Mouse (Mus musculus) kidney, embryonic 14.5 days (tissue): Measurements from ENCODE around the gene Ikbke. TPM values are rescaled to one million over a fixed set of nuclear protein-coding genes. Genes with fewer than 3 reads are reported as not detected.

Experiments used
- ATAC-seq: fragments of 200-750 bp; cut with Nextera tagmentation; 2 replicates; pipeline ENCODE4 v1.8.0; 2017; ENCODE audit warnings: moderate number of reproducible peaks, mild to moderate bottlenecking, moderate TSS enrichment, moderate library complexity; ENCODE audit not compliant: low FRiP score, low TSS enrichment
- H3K27ac ChIP-seq: fragments of 300-500 bp; sonication (generic); 2 replicates; pipeline ENCODE4 v1.5.1; 2014; ENCODE audit warnings: low read depth, mild to moderate bottlenecking, low read length, moderate library complexity, mixed read lengths
- H3K27me3 ChIP-seq: fragments of 300-500 bp; sonication (generic); 2 replicates; pipeline ENCODE4 v1.6.1; 2014; ENCODE audit warnings: mild to moderate bottlenecking, low read length; ENCODE audit not compliant: control insufficient read depth, insufficient read depth
- H3K36me3 ChIP-seq: fragments of 300-500 bp; sonication (generic); 2 replicates; pipeline ENCODE4 v1.6.1; 2014; ENCODE audit warnings: low read length, mixed read lengths; ENCODE audit not compliant: control insufficient read depth, insufficient read depth
- H3K4me1 ChIP-seq: fragments of 300-500 bp; sonication (generic); 2 replicates; pipeline ENCODE4 v1.6.1; 2014; ENCODE audit warnings: low read length, mixed read lengths; ENCODE audit not compliant: control insufficient read depth, insufficient read depth
- H3K4me2 ChIP-seq: fragments of 300-500 bp; sonication (generic); replicated peaks from 2 replicates; pipeline ENCODE4 v1.6.1; 2014; ENCODE audit warnings: low read depth, mild to moderate bottlenecking, low read length
- H3K4me3 ChIP-seq: fragments of 300-500 bp; sonication (generic); 2 replicates; pipeline ENCODE4 v1.5.1; 2014; ENCODE audit warnings: mild to moderate bottlenecking, low read length
- H3K9ac ChIP-seq: fragments of 300-500 bp; sonication (generic); 2 replicates; pipeline ENCODE4 v1.6.1; 2014; ENCODE audit warnings: low read depth, mild to moderate bottlenecking, low read length, moderate library complexity
- H3K9me3 ChIP-seq: fragments of 300-500 bp; sonication (generic); 2 replicates; pipeline ENCODE4 v1.6.1; 2016; ENCODE audit warnings: low read length; ENCODE audit not compliant: control insufficient read depth
- WGBS: fragments of 180-500 bp; shearing (Covaris S2); extraction: QIAGEN DNeasy Blood & Tissue Kit; methylation state at CpG from one replicate; pipeline ENCODE4 v1.1.7; 2014; 5-methylcytosine and 5-hydroxymethylcytosine counted together
- polyA plus RNA-seq: library from polyadenylated mRNA; unstranded; fragments of >200 nt; fragmentation: Nextera tagmentation; extraction: Ambion mirVana; gene quantifications from 2 replicates; pipeline ENCODE4 v1.2.1, GENCODE M21; 2014

The Ikbke gene
- polyA plus RNA-seq, 1 experiment from 2014 or later = 2.9 TPM

DNA sequence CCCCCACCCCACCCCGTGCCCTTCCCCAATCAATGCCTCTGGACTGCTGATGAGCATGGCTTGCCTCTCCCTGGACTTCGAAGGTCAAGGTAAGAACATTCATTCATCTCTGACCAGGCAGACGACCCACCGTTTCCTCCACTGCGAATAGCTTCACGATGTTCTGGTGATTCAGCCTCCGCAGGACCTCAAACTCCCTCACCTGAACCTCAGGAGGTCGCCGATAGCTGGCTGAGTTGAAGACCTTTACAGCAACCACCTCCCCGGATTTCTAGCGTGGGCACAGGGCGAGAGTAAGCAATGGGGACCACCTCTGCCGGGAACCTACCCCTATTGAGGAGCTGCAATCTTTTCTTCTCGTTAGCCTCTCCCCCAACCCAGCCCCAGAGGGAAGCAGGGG lies 3.8 kb downstream of the Ikbke start:
- Histone ChIP-seq H3K4me1 (peaks cover 8% of the 10 kb centered on the region), H3K36me3 (no peaks in the 10 kb centered on the region), H3K9ac (no peak overlapping the region), H3K4me3 (no peak overlapping the region), H3K4me2 (no peak overlapping the region), H3K27ac (no peak overlapping the region), H3K27me3 (no peaks in the 10 kb centered on the region), H3K9me3 (no peaks in the 10 kb centered on the region)
- 74% methylated on average over 14 of the region's 14 CpGs for WGBS
- ATAC-seq = no peak

DNA sequence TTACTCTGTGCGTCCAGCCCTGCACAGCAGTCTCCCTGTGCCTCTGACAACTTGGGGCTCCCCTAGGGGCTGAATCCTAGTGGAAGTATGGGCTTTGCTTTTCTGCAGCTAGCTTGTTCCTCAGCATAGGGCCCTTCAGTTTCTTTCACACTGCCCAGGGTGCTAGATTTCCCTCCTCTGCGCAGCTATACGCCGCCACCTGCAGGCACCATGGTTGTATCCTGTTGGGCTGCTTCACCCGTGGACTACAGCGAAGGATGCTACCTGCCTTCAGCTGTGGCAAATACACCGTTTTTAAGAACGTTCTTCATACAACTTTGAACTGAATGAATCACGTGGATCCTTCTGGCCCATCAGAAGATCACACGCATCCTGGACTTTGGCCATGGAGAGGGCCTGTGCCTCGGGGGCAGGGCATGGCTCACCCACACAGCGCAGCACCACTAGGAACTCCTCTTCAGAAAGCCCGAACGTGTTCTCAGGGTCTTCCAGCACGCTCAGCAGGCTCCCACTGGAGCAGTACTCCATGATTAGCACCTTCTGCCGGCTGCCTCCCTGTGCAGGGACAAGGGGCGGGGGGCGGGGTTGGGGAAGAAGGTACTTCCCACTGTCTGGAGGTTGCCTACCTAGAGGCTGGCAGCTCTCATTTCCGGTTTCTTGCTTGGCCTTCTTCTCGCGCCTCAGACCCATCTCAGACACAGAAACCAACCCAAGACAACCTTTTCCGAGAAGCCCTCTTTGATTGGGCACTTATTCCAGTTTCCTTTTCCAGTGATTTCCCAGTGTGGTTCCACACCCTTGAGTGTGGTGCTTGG lies 4.5 kb downstream of the Ikbke start:
- H3K9ac ChIP-seq = no peak overlapping the region
- ATAC-seq = peak; percentile 37; the same call in 1 of the 2 replicates
- H3K4me2 ChIP-seq = no peak overlapping the region

DNA sequence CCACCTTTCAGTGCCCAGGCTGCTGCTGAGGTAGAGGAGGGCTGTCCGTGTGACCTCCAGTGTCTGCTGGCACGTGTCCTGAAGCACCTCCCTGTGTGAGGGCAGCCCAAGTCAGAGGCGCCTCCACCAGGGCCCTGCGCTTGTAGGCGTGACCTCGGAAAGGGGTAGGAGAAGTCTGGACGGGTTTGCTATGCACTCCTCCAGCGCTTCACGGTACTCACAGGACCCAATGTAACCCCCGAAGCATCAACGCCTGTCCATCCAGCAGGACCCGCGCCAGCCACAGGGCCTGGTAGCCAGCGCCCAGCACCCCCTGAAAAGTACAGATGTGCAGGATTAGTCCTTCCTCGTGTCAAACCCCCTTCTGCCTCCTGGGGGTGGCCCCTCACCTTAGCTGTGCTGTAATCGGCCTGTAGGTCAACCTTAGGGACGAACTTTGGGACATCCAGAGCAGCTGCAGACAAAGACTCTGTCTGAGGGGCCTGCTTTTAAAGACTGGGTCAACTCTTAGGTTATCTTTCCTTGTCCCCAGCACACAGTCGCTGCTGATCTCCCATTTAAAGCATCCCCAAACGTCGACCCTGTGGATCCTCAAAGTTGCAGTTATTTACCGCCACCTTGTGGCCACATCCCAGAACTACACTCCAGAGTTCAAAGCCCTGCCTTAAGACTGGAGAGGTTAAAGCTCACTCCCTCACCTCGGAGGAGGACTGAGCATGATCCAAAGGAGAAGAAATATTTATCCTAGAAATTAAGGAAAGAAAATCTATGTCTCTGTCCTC lies 9.4 kb downstream of the Ikbke start:
- Histone ChIP-seq H3K4me1 (no peaks in the 10 kb centered on the region), H3K9ac (no peak overlapping the region), H3K4me2 (no peak overlapping the region), H3K36me3 (no peaks in the 10 kb centered on the region), H3K27ac (no peak overlapping the region), H3K9me3 (no peaks in the 10 kb centered on the region), H3K27me3 (no peaks in the 10 kb centered on the region), H3K4me3 (no peak overlapping the region)
- WGBS = 41% methylated on average over 22 of the region's 22 CpGs
- ATAC-seq = peak; percentile 17; the same call in 1 of the 2 replicates

More for the DNA sequence above, 4.5 kb downstream of the Ikbke start:
- Histone ChIP-seq H3K9me3 (no peaks in the 10 kb centered on the region), H3K27me3 (no peaks in the 10 kb centered on the region), H3K4me3 (no peak overlapping the region), H3K4me1 (peaks cover 8% of the 10 kb centered on the region), H3K36me3 (no peaks in the 10 kb centered on the region), H3K27ac (no peak overlapping the region)
- 42% methylated on average over 22 of the region's 22 CpGs for WGBS

DNA sequence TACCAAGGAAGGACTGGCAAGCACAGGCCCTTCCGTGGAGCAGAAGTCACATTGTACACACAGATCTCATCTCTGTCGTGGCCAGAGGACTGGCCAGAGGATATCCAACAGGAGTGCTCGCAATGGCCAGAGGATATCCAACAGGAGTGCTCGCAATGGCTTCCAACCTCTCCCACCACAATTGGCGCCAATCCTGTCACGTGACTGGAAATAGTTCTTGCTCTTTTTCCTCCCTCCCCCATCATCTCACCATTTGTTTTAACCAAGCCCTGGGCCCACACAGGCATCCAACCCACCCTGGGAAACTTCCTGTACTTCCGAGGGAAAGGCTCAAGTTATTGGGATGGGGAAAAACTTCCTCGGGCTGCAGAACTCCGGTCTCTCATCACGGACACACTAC lies 10.6 kb downstream of the Ikbke start:
- Histone ChIP-seq H3K4me3 (no peak overlapping the region), H3K4me2 (no peak overlapping the region), H3K27me3 (no peaks in the 10 kb centered on the region), H3K36me3 (no peaks in the 10 kb centered on the region), H3K27ac (no peak overlapping the region), H3K9ac (no peak overlapping the region), H3K4me1 (no peaks in the 10 kb centered on the region), H3K9me3 (no peaks in the 10 kb centered on the region)
- WGBS = 84% methylated on average over 10 of the region's 10 CpGs
- no peak for ATAC-seq

DNA sequence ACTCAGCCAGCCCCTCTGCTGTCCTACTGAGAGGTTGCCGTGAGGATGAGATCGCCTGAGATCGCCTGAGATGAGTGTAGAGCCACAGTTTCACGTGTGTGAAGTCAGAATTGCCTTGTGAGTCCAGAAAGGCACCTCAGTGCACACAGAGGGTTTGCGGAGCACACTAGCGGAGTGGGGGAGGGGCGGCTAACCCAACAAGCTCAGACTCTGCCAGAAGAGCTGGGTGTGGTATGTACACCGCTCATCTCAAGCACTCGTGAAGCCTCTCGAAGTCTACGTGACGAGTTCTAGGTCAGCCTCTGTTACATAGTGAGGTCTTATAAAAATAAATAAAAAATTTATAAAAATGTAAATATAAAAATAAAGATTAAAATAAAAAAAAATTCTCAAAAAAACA lies 15.5 kb downstream of the Ikbke start:
- H3K4me1 ChIP-seq = no peaks in the 10 kb centered on the region
- H3K9ac ChIP-seq = no peak overlapping the region
- no peak overlapping the region for H3K4me2 ChIP-seq
- no peaks in the 10 kb centered on the region for H3K27me3 ChIP-seq
- H3K27ac ChIP-seq = no peak overlapping the region
- no peaks in the 10 kb centered on the region for H3K9me3 ChIP-seq
- WGBS = 80% methylated on average over 12 of the region's 12 CpGs
- H3K4me3 ChIP-seq = no peak overlapping the region
- no peak for ATAC-seq
- no peaks in the 10 kb centered on the region for H3K36me3 ChIP-seq

DNA sequence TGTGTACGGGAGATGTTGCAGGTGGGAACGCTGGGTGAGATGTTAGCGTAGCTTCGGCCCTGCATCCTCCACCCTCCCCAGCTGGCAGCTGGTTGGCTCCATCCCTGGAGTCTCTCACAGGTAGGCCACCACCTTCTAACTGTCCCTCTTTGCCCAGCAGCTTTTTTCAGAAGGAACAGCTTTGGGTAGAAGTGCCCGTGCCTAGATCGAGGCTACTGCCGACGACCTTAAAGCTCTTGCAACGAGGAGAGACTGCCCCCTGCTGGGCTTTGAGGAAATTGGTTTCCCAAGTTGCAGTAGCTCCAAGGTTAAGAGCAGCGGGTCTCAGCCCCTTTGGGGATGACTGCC lies 19.1 kb downstream of the Ikbke start:
- Histone ChIP-seq H3K4me3 (no peak overlapping the region), H3K9ac (no peak overlapping the region), H3K9me3 (no peaks in the 10 kb centered on the region), H3K36me3 (no peaks in the 10 kb centered on the region), H3K27me3 (no peaks in the 10 kb centered on the region), H3K4me1 (no peaks in the 10 kb centered on the region), H3K27ac (no peak overlapping the region), H3K4me2 (no peak overlapping the region)
- no peak for ATAC-seq
- WGBS = 33% methylated on average over 10 of the region's 10 CpGs

DNA sequence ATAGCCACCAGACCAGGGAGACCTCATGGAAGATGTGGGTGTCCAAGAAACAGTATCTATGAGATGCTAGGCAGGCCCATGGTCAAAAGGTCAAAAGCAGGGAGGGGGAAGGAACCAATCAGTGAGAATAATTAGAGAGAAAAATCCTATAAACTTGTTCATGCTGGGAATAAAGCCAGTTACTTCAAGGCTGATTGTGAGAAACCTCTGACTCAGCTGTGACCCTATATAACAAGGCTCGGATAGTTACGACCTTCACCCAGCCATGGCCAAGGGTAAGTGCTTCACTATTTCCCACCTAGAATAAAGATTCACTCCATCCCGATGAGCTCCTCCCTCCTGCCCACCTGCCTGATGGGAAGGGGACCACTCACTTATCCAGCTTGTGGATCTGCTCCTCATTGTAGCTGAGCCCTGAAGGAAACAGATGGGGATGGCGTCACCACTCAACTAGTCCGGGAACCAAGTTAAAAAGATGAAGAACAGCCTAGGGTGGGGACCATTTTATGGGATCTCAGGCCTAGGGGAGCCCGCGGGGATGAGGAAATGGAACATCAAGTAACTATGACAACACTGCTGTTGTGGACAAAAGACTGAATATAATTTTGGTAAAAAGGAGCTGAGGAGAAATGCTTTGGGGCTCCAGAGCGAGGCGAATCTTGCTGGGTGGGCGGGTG lies 19.6 kb downstream of the Ikbke start:
- Histone ChIP-seq H3K36me3 (no peaks in the 10 kb centered on the region), H3K4me1 (no peaks in the 10 kb centered on the region), H3K9me3 (no peaks in the 10 kb centered on the region), H3K27me3 (no peaks in the 10 kb centered on the region), H3K9ac (no peak overlapping the region), H3K27ac (no peak overlapping the region), H3K4me2 (no peak overlapping the region), H3K4me3 (no peak overlapping the region)
- ATAC-seq = no peak
- WGBS = 70% methylated on average over 10 of the region's 10 CpGs

DNA sequence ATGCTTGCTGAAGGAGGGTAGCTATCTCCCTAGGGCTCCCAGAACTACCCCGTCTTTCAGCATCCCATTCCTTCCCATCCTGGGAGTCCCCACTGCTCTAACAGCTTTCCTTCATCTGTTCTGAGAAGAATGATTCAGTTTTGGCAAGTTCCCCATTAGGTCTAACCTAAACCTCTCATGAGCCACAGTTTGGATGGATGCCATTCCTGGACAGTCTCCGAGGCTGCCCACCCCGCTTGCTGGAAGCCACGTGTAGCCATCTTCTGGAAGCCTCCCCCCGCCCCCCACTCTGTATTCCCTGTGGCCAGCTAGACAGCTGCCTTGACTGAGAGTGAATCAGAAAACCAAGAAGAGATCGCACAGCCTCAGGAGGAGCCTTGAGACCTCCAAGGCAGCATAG lies 22.1 kb downstream of the Ikbke start:
- H3K36me3 ChIP-seq = no peaks in the 10 kb centered on the region
- H3K9me3 ChIP-seq = no peaks in the 10 kb centered on the region
- no peak overlapping the region for H3K4me2 ChIP-seq
- ATAC-seq = no peak
- no peak overlapping the region for H3K4me3 ChIP-seq
- H3K4me1 ChIP-seq = no peaks in the 10 kb centered on the region
- H3K9ac ChIP-seq = no peak overlapping the region
- H3K27me3 ChIP-seq = no peaks in the 10 kb centered on the region
- 87% methylated on average over 6 of the region's 6 CpGs for WGBS
- H3K27ac ChIP-seq = no peak overlapping the region
